Mouse (Mus musculus) bone marrow, adult 2 months (tissue): ENCODE measurements around the gene Slc39a3. TPM values are rescaled to one million over a fixed set of nuclear protein-coding genes. Genes with fewer than 3 reads are reported as not detected.
A peak's percentile ranks its signal among the peaks of the same experiment; 100 is the strongest.

ENCODE experiments used
- H3K27ac ChIP-seq: fragments of 200-500 bp; 2 replicates; pipeline ENCODE4 v1.5.1; 2012; ENCODE audit warnings: low read depth, mild to moderate bottlenecking, control low read depth, inconsistent platforms, low read length; ENCODE audit not compliant: control insufficient read depth, poor library complexity, insufficient read depth
- H3K4me1 ChIP-seq: fragments of 200-500 bp; 2 replicates; pipeline ENCODE4 v1.6.1; 2011; ENCODE audit warnings: low read length; ENCODE audit not compliant: control insufficient read depth, insufficient read depth
- H3K4me3 ChIP-seq: fragments of 200-500 bp; replicated peaks from 2 replicates; pipeline ENCODE3; 2011; ENCODE audit warnings: mild to moderate bottlenecking, low read depth, low read length, control low read depth; ENCODE audit not compliant: control insufficient read depth
- CTCF ChIP-seq: fragments of 200-500 bp; IDR thresholded peaks from 2 replicates; pipeline ENCODE4 v1.5.1; 2011; ENCODE audit warnings: low read length, control low read depth; ENCODE audit not compliant: control insufficient read depth, insufficient read depth
- POLR2A ChIP-seq: fragments of 200-500 bp; IDR thresholded peaks from 2 replicates; pipeline ENCODE4 v1.6.1; 2011; ENCODE audit warnings: low read depth, mild to moderate bottlenecking, control low read depth, low read length, borderline replicate concordance; ENCODE audit not compliant: control insufficient read depth
- WGBS: fragments of 180-500 bp; shearing (Covaris S2); methylation state at CpG from one replicate; pipeline ENCODE4 v1.1.7; 2018; 5-methylcytosine and 5-hydroxymethylcytosine counted together
- polyA plus RNA-seq: library from polyadenylated mRNA; stranded (reverse); fragments of >200 nt; gene quantifications from 2 replicates; pipeline ENCODE4 v1.2.4, GENCODE M21; 2011; ENCODE audit warnings: low replicate concordance; ENCODE audit not compliant: missing spikeins, insufficient read depth, insufficient read length

Slc39a3 gene
- polyA plus RNA-seq, 1 experiment, result 3.9 TPM

- Histone ChIP-seq H3K27ac (no peak overlapping the region), H3K4me3 (no peak overlapping the region), H3K4me1 (no peaks in the 10 kb centered on the region)
- TF ChIP-seq CTCF (no peak), POLR2A (no peak)
Observed at GRCm38 (mm10) chr10:81028219-81028618, 9.0 kb downstream of the Slc39a3 start.

GRCm38 (mm10) chr10:81027331-81027730 is 9.9 kb downstream of the Slc39a3 start:
- no peak overlapping the region for H3K4me3 ChIP-seq
- H3K4me1 ChIP-seq, result no peaks in the 10 kb centered on the region
- WGBS, result 51% methylated on average over 4 of the region's 4 CpGs
- no peak for TF ChIP-seq CTCF
- no peak overlapping the region for H3K27ac ChIP-seq

GRCm38 (mm10) chr10:81026857-81027256 is 10.4 kb downstream of the Slc39a3 start:
- WGBS, result 92% methylated on average over 5 of the region's 5 CpGs
- Histone ChIP-seq H3K4me3 (no peak overlapping the region), H3K4me1 (no peaks in the 10 kb centered on the region), H3K27ac (no peak overlapping the region)
- TF ChIP-seq POLR2A (no peak), CTCF (no peak)

- Histone ChIP-seq H3K4me3 (no peak within 1 kb of the TSS), H3K27ac (no peak within 1 kb of the TSS), H3K4me1 (no peaks in the 10 kb centered on the region)
- WGBS, result 49% methylated on average over 12 of the region's 12 CpGs
- TF ChIP-seq CTCF, result no peak
- TF ChIP-seq POLR2A, result no peak
Observed at GRCm38 (mm10) chr10:81025639-81026275, 11.5 kb downstream of the Slc39a3 start, which contains the start of gene Diras1. TSS of gene Diras1 (minus strand) at chr10:81025662.

- no peak overlapping the region for H3K4me3 ChIP-seq
- H3K27ac ChIP-seq, result no peak overlapping the region
- no peaks in the 10 kb centered on the region for H3K4me1 ChIP-seq
- TF ChIP-seq POLR2A (no peak), CTCF (no peak)
- 3% methylated on average over 36 of the region's 43 CpGs for WGBS
Observed at GRCm38 (mm10) chr10:81025047-81025621, 12.1 kb downstream of the Slc39a3 start.

- Histone ChIP-seq H3K4me1 (no peaks in the 10 kb centered on the region), H3K27ac (no peak overlapping the region), H3K4me3 (no peak overlapping the region)
- TF ChIP-seq POLR2A (no peak), CTCF (no peak)
- WGBS, result 65% methylated on average over 5 of the region's 5 CpGs
Observed at GRCm38 (mm10) chr10:81024346-81024937, 12.8 kb downstream of the Slc39a3 start.

- Histone ChIP-seq H3K4me1 (no peaks in the 10 kb centered on the region), H3K4me3 (no peak overlapping the region), H3K27ac (no peak overlapping the region)
- 54% methylated on average over 8 of the region's 8 CpGs for WGBS
- no peak for TF ChIP-seq POLR2A
- TF ChIP-seq CTCF, result peak; percentile 35; the same call in 1 of the 2 replicates
Observed at GRCm38 (mm10) chr10:81022744-81023143, 14.5 kb downstream of the Slc39a3 start.

GRCm38 (mm10) chr10:81021547-81022110 is 15.6 kb downstream of the Slc39a3 start:
- no peak for TF ChIP-seq POLR2A
- WGBS, result 12% methylated on average over 26 of the region's 26 CpGs

GRCm38 (mm10) chr10:81020207-81020606 is 17.0 kb downstream of the Slc39a3 start:
- Histone ChIP-seq H3K4me1 (peaks cover 2% of the 10 kb centered on the region; the same call in 1 of the 2 replicates), H3K27ac (no peak overlapping the region), H3K4me3 (no peak overlapping the region)
- TF ChIP-seq CTCF (no peak), POLR2A (no peak)
- WGBS, result 61% methylated on average over 2 of the region's 2 CpGs

More at GRCm38 (mm10) chr10:81021547-81022110, 15.6 kb downstream of the Slc39a3 start:
- Histone ChIP-seq H3K4me3 (no peak overlapping the region), H3K4me1 (no peaks in the 10 kb centered on the region), H3K27ac (no peak overlapping the region)
